Mouse (Mus musculus): ENCODE data around the gene Krtap11-1.

GRCm38 (mm10) chr16:89520555-89520954, 50.4 kb downstream of the Krtap11-1 start:
- TF ChIP-seq CTCF (IDR thresholded peaks at IDR 0.05; ENCODE audit: extremely low read depth, insufficient read depth, low read length) (no peak), POLR2A (IDR thresholded peaks at IDR 0.05; ENCODE audit: extremely low read depth, insufficient read depth, low read length) (no peak)

Data from cortical plate, adult 2 months (tissue).